Mouse (Mus musculus): Measurements from ENCODE around the gene Cttn.

DNA sequence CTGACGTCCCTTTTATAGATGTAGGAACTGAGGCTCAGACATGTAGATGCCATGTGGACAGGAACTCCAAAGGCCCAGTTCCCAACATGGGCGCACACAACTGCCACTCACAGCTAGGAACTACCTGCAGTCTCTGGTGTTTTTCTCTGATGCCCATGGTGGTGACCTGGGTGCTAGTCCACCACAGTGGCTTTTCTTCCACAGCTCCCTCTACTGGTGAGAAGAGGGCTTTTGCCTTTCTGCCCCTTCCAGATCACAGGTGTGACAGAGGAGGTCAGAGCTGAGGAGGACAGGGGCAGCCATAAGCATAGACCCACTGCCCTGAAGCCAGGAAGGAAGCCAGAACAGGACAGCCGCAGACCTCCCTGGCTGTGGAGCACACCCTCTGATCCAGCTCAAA is 43.3 kb downstream of the Cttn start:
- TF ChIP-seq CTCF (IDR thresholded peaks at IDR 0.05; ENCODE audit: low read depth, low read length) (peak; percentile 77), POLR2A (IDR thresholded peaks at IDR 0.05; ENCODE audit: borderline replicate concordance, low read depth, low read length) (no peak)
